Mouse (Mus musculus): ENCODE results near the gene Matn1.

Gene Matn1

DNA sequence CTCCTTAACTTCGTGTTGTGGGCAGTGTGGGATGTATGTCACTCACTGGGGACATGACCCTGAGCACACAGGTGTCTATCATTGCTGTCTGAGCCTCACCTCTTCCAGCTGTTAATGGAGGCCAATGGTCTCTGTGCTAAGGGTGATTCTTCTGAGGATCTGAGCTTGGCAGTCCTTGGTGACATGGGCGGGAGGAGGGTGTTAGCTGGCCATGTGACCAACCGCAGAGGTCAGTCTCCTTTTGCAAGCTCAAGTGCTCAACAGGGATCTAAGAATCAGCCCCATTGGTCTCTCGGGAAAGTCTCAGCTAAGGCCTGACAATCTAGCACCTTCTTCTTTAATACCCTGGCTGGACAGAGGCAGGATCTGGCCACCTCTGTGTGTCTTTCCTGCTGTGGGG lies 26.6 kb upstream of the Matn1 start:
- DNase-seq (ENCODE audit: low spot score), result no peak

- no peak for DNase-seq (ENCODE audit: low spot score)
Measured at GRCm38 (mm10) chr4:130918805-130919749, 25.1 kb upstream of the Matn1 start.

GRCm38 (mm10) chr4:130919750-130920356 lies 24.3 kb upstream of the Matn1 start:
- DNase-seq (ENCODE audit: low spot score), result peak; percentile 38

GRCm38 (mm10) chr4:130920951-130921693 lies 23.1 kb upstream of the Matn1 start:
- DNase-seq (ENCODE audit: low spot score), result peak; percentile 50

GRCm38 (mm10) chr4:130921986-130922385 lies 22.2 kb upstream of the Matn1 start:
- no peak for DNase-seq (ENCODE audit: low spot score)

DNA sequence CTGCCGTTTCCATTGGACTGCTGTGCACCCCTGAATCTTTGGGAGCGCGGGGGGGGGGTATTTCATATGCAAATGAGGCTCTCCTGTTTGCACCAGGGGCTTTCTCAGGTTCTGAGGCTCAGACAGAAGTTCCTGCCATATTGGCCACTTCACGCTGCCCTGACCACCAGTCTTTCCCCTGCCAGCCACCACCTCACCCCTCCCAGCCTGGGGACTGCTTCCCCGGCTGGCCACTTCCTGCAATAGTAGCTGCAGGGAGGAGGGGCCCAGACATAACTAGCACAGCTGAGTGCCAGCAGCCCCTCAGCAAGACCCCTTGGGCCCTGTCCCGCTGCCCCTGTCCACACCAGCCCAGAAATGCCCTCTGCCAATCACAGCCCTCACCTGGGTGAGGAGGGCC lies 17.9 kb upstream of the Matn1 start:
- DNase-seq (ENCODE audit: low spot score), result no peak

DNA sequence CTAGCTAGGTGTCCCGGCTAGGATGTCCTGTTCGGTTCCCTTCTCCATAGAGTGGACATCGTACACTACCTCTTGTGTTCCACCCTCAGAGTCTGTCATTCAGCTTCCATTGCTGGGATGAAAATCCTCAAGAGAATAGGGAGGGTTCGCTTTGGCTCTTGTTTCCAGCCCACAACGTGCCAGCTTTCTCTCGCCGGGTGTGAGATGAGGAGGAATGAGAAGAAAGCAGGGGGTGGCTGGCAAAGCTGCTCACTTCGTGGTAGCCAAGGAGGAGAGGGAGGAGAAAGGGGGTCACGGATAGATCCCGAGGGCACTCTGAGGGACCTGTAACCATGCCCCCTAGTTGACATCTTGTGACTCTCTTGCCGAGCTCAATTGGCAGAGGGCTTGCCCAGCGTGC lies 16.4 kb upstream of the Matn1 start:
- DNase-seq (ENCODE audit: low spot score), result no peak

DNA sequence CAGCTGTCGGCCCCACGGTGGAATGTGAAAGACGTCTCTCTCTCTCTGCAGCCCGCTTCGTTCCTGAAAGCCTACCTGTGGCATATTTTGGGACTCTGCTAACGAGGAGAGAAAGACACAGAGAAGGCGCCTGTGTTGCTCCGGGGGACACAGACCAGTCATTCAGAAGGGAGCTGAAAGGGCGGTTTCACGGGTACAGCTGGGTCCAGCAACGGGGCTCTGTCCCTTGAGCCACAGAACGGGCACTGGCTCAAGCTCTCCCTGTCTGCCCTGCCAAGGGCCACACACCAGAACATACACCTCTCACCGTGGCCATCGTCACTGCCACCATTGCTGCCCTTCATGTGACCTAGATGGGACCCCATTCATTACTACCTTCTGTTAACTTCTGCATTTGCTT lies 1.5 kb upstream of the Matn1 start:
- no peak for DNase-seq (ENCODE audit: low spot score)

DNA sequence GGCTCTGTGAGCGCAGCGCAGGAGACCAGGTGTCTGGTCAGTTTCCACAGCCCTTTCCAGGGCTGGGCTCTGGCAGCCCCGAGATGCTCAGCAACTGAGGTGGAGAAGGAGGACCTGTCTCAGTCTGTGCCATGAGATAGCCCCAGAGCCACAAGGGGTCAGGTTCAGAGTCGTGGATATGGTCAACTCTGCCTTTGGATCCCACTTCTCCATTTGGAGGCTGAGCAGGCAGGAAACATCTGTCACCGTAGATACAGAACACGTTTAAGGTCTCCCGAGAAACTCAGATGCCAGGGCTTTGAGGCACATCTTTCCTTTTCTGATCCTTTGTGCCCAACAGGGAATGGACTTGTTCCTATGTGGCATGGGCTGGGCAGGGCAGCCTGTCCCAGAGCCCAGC lies 594 bp downstream of the Matn1 start:
- no peak for DNase-seq (ENCODE audit: low spot score)

GRCm38 (mm10) chr4:130947094-130947647 lies 3.0 kb downstream of the Matn1 start:
- DNase-seq (ENCODE audit: low spot score), result peak; percentile 87

DNA sequence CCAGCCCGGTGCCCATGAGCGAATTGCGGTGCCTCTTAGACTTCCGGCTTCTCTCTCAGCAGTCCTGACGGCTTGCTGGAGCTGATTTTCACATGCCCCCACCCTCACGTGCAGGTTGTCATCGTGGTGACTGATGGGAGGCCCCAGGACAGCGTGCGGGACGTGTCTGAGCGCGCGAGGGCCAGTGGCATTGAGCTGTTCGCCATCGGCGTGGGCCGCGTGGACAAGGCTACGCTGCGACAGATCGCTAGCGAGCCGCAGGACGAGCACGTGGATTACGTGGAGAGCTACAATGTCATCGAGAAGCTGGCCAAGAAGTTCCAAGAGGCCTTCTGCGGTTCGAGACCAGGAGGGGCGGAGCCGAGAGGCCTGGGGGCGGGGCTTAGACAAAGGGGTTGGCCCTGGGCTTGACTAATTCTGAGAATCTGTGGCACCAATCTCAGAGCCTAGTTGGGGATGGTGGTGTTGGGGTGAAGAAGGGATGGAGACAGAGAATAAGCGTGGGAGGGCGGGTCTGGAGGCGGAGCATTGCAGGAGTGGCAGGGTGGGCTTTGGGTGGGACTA lies 5.7 kb downstream of the Matn1 start:
- DNase-seq (ENCODE audit: low spot score), result no peak

DNA sequence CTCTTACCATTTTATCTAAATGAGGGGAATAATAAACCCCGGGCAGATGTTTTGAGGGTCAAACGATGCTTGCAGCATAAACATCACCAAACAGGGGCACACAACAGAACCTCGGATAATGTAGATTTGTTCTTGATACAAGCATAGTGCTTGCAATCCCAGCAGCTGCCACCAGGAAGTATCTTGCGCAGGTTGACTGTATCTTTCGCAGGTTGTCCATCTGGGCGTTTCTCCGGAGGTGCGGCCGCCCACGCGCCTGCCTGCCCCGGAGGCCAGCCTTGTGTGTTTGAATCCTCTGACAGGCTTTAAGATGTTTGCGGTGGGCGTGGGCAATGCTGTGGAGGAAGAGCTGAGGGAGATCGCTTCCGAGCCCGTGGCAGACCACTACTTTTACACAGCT lies 8.3 kb downstream of the Matn1 start:
- DNase-seq (ENCODE audit: low spot score), result peak; percentile 68

GRCm38 (mm10) chr4:130957156-130957555 lies 13.0 kb downstream of the Matn1 start:
- peak; percentile 54 for DNase-seq (ENCODE audit: low spot score)

- DNase-seq (ENCODE audit: low spot score), result no peak
Measured at GRCm38 (mm10) chr4:130958812-130959211, 14.6 kb downstream of the Matn1 start.

DNA sequence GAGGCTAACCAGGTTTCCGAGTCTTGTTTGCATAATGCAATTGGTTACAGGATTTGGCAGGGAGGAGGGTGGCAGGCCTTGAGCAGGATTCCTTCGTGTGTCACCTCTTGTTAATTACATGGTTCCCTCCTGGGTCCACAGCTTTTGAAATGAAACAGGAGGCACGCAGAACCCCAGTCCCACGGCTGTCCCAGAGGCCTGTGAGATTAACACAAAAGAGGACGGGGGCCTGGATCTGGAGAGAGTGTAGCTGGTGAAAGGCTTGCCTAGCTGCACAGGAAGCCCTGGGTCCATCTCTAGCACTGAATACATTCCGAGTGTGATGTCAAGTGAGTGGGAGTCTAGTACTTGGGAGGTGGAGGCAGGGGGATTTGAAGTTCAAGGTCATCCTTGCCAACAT lies 15.5 kb downstream of the Matn1 start:
- DNase-seq (ENCODE audit: low spot score), result no peak

- peak; percentile 94 for DNase-seq (ENCODE audit: low spot score)
Measured at GRCm38 (mm10) chr4:130960118-130960734, 16.0 kb downstream of the Matn1 start.

DNA sequence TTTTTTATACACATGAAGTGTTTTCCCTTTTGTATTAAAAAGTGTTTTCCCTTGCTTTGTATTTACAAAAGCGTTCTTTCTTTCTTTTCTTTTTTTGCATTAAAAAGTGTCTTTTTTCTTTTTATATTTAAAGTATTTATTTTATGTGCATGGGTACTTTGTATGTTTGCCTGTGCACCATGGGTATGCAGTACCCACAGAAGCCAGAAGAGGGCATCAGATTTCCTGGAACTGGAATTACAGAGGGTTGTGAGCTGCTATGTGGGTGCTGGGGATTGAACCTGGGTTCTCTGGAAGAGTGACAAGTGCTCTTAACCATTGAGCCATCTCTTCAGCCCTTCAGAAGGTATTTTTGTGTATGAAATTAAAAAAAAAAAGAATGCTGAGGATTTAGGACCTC lies 27.1 kb downstream of the Matn1 start:
- DNase-seq (ENCODE audit: low spot score), result no peak

DNA sequence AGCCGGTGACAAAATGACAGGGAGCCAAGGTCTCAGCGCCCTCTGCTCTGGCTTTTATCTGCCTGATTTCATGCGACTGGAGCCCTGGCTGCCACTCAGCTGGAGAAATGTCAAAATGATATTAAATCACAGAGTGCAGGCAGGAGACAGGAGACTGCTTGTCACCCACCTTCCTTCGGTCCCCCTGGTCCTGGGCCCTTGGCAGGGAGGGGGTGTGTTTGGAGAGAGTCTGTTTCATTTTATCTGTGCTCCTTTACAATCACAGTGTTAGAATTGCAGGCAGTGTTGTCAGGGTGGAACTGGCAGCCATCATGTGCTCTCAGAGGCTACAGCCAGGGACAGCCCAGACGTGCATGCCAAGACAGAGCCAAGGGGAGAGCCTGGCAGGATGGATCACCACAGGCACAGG lies 28.2 kb downstream of the Matn1 start:
- DNase-seq (ENCODE audit: low spot score), result no peak

DNA sequence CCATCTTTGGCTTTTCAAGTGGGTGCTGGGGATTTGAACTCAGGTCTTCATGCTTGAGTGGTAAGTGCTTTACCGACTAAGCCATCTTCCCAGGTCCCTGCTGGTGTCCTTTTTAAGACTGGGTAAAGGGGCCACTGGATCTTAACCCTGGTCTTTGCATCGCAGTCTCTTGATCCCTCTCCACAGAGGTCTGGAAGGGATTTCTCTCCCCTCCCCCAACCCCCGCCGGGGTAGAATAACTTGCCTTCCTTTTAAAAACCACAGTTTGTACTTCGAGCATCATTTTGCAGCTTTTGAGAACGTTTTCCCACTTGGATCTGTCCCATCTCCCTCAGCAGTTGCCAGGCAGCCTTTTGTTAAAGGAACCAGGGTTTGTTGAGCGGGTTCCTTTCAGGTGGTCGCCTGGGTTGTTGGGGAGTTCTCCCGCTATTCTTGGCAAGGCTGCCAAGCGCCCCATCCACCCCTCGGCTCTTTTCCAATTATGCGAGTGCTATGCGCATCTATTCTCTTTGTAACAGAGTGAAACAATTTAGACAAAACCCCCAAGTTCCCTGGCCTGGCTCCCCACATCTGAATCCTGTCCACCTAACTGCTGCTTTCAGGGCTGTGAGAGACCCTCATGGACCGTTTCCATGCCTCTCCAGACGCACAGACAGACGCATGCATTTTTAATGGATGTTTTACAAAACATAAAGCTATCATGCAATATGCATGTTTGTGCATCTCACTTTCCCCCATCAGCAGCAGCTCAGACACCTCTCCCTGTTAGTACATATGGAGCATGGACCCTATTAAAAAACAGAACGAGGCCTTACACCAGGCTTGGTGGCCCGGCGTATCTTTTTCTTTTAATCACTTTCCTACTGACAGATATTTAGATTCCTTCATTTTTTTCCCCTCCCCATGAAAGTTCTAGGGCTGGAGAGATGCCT lies 29.4 kb downstream of the Matn1 start:
- DNase-seq (ENCODE audit: low spot score), result no peak

GRCm38 (mm10) chr4:130978981-130979380 lies 34.8 kb downstream of the Matn1 start:
- no peak for DNase-seq (ENCODE audit: low spot score)
